Mouse (Mus musculus): ENCODE measurements at regions not wholly inside any gene's neighbourhood (a gene's known extent, or its start where the extent isn't known, plus 50 kb on each side); places are given as distances from the start of the nearest gene placed in this dataset.

DNA sequence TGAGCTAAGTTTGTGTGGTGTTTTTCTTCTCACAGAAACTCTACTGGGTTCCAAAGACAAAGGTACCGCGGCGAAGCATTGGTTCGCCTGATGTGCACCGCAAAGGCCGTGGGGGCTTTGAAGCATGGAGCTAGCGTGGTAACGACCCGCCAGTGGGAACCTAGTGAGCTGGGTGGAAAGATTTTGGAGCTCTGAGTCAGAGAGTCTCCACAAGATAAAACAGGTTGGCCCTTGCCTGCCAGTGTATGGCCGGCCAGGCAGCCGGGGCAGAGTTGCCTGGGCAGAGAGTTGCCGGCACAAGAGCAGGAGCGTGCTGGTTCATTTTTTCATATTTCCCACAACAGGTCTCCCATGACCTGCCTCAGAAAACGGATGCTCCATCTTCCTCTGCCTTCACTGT lies 52.3 kb upstream of the Xpo1 start:
- no peak overlapping the region for H3K4me2 ChIP-seq (replicated peaks; ENCODE audit: low read depth)

DNA sequence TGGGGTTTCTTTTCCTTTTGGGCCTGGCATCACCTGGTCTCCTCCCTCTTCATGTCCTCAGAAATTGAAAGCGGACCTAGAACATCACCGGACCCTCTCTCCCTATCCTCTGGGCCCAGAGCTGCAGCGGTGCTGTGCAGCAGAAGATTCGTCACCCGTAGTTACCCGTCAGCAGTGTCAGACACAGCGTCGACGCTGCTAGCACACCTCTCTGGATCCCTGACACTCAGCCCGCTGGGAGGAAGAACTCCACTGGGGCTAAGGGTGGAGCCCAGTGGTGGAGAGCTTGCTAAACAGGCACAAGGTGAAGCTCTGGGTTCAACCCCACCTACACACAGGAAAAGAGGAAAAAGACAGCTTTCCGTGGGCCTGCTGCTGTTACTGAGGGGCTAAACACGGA lies 51.8 kb upstream of the Xpo1 start:
- no peak for ATAC-seq
- Histone ChIP-seq H3K4me1 (replicated peaks; ENCODE audit: control insufficient read depth, insufficient read depth, low read length) (no peaks in the 10 kb centered on the region), H3K4me2 (replicated peaks; ENCODE audit: low read depth) (no peak overlapping the region), H3K27me3 (replicated peaks; ENCODE audit: control insufficient read depth, insufficient read depth, low read length) (no peaks in the 10 kb centered on the region), H3K4me3 (ENCODE audit: low read depth, low read length) (no peak overlapping the region), H3K9ac (ENCODE audit: low read depth, low read length) (no peak overlapping the region), H3K36me3 (ENCODE audit: control insufficient read depth, insufficient read depth) (no peaks in the 10 kb centered on the region), H3K27ac (ENCODE audit: low read depth, low read length) (no peak overlapping the region), H3K9me3 (ENCODE audit: control insufficient read depth) (no peaks in the 10 kb centered on the region)
- no peak for TF ChIP-seq CTCF (IDR thresholded peaks at IDR 0.05; ENCODE audit: low read depth)
- 60% methylated on average over 12 of the region's 12 CpGs for WGBS

More for the DNA sequence above, 52.3 kb upstream of the Xpo1 start:
- WGBS = 89% methylated on average over 14 of the region's 14 CpGs
- Histone ChIP-seq H3K27ac (ENCODE audit: low read depth, low read length) (no peak overlapping the region), H3K4me3 (ENCODE audit: low read depth, low read length) (no peak overlapping the region), H3K36me3 (ENCODE audit: control insufficient read depth, insufficient read depth) (no peaks in the 10 kb centered on the region), H3K9ac (ENCODE audit: low read depth, low read length) (no peak overlapping the region), H3K27me3 (replicated peaks; ENCODE audit: control insufficient read depth, insufficient read depth, low read length) (no peaks in the 10 kb centered on the region), H3K4me1 (replicated peaks; ENCODE audit: control insufficient read depth, insufficient read depth, low read length) (no peaks in the 10 kb centered on the region), H3K9me3 (ENCODE audit: control insufficient read depth) (no peaks in the 10 kb centered on the region)
- no peak for TF ChIP-seq CTCF (IDR thresholded peaks at IDR 0.05; ENCODE audit: low read depth)
- no peak for ATAC-seq
